Mouse (Mus musculus) midbrain, embryonic 15.5 days (tissue): ENCODE results near the gene Plcg2. TPM values are rescaled to one million over a fixed set of nuclear protein-coding genes. Genes with fewer than 3 reads are reported as not detected.

Experiments
- ATAC-seq: fragments of 200-750 bp; cut with Nextera tagmentation; replicated peaks from 2 replicates; pipeline ENCODE4 v1.8.0; 2017; ENCODE audit warnings: moderate TSS enrichment
- H3K27ac ChIP-seq: fragments of 300-500 bp; sonication (generic); 2 replicates; pipeline ENCODE4 v1.5.1; 2015; ENCODE audit warnings: mild to moderate bottlenecking, inconsistent platforms
- H3K27me3 ChIP-seq: fragments of 300-500 bp; sonication (generic); replicated peaks from 2 replicates; pipeline ENCODE4 v1.6.1; 2015; ENCODE audit warnings: inconsistent platforms
- H3K36me3 ChIP-seq: fragments of 300-500 bp; sonication (generic); replicated peaks from 2 replicates; pipeline ENCODE4 v1.6.1; 2015; ENCODE audit warnings: inconsistent platforms
- H3K4me1 ChIP-seq: fragments of 300-500 bp; sonication (generic); 2 replicates; pipeline ENCODE4 v1.6.1; 2015; ENCODE audit warnings: inconsistent platforms
- H3K4me2 ChIP-seq: fragments of 300-500 bp; sonication (generic); 2 replicates; pipeline ENCODE4 v1.6.1; 2015; ENCODE audit warnings: inconsistent platforms, mild to moderate bottlenecking, moderate library complexity
- H3K4me3 ChIP-seq: fragments of 300-500 bp; sonication (generic); 2 replicates; pipeline ENCODE4 v1.5.1; 2015; ENCODE audit warnings: mild to moderate bottlenecking, inconsistent platforms
- H3K9ac ChIP-seq: fragments of 300-500 bp; sonication (generic); 2 replicates; pipeline ENCODE4 v1.6.1; 2015; ENCODE audit warnings: mild to moderate bottlenecking, inconsistent platforms
- H3K9me3 ChIP-seq: fragments of 300-500 bp; sonication (generic); 2 replicates; pipeline ENCODE4 v1.6.1; 2016; ENCODE audit warnings: inconsistent platforms
- WGBS: fragments of 180-500 bp; shearing (Covaris S2); methylation state at CpG from one replicate; pipeline ENCODE4 v1.1.7; 2015; ENCODE audit warnings: mixed read lengths; 5-methylcytosine and 5-hydroxymethylcytosine counted together
- polyA plus RNA-seq: library from polyadenylated mRNA; unstranded; fragments of >200 nt; fragmentation: Nextera tagmentation; extraction: Ambion mirVana; gene quantifications from 2 replicates; pipeline ENCODE4 v1.2.1, GENCODE M21; 2015

Plcg2 gene
- polyA plus RNA-seq, 1 experiment from 2014 or later: 0.90 TPM

GRCm38 (mm10) chr8:117610506-117610905 lies 112.4 kb downstream of the Plcg2 start:
- no peak overlapping the region for H3K4me2 ChIP-seq
- no peaks in the 10 kb centered on the region for H3K9me3 ChIP-seq
- H3K9ac ChIP-seq: no peak overlapping the region
- H3K27me3 ChIP-seq: no peaks in the 10 kb centered on the region
- H3K4me1 ChIP-seq: no peaks in the 10 kb centered on the region
- 94% methylated on average over 10 of the region's 10 CpGs for WGBS
- ATAC-seq: no peak
- no peaks in the 10 kb centered on the region for H3K36me3 ChIP-seq
- H3K4me3 ChIP-seq: no peak overlapping the region
- H3K27ac ChIP-seq: no peak overlapping the region

GRCm38 (mm10) chr8:117612861-117613260 lies 114.8 kb downstream of the Plcg2 start:
- 89% methylated on average over 12 of the region's 12 CpGs for WGBS
- Histone ChIP-seq H3K27ac (no peak overlapping the region), H3K9ac (no peak overlapping the region), H3K9me3 (no peaks in the 10 kb centered on the region), H3K4me1 (no peaks in the 10 kb centered on the region), H3K4me3 (no peak overlapping the region), H3K27me3 (no peaks in the 10 kb centered on the region), H3K36me3 (no peaks in the 10 kb centered on the region), H3K4me2 (no peak overlapping the region)
- ATAC-seq: no peak

- no peak for ATAC-seq
- no peak overlapping the region for H3K9ac ChIP-seq
- no peaks in the 10 kb centered on the region for H3K36me3 ChIP-seq
- WGBS: 71% methylated on average over 14 of the region's 14 CpGs
- no peak overlapping the region for H3K27ac ChIP-seq
- H3K9me3 ChIP-seq: no peaks in the 10 kb centered on the region
- no peak overlapping the region for H3K4me2 ChIP-seq
- no peaks in the 10 kb centered on the region for H3K27me3 ChIP-seq
- no peak overlapping the region for H3K4me3 ChIP-seq
- no peaks in the 10 kb centered on the region for H3K4me1 ChIP-seq
Observed at GRCm38 (mm10) chr8:117626040-117626838, 128.1 kb downstream of the Plcg2 start.

- no peak overlapping the region for H3K4me3 ChIP-seq
- no peak overlapping the region for H3K4me2 ChIP-seq
- no peaks in the 10 kb centered on the region for H3K9me3 ChIP-seq
- WGBS: 67% methylated on average over 9 of the region's 9 CpGs
- no peaks in the 10 kb centered on the region for H3K4me1 ChIP-seq
- H3K27me3 ChIP-seq: no peaks in the 10 kb centered on the region
- no peak overlapping the region for H3K9ac ChIP-seq
- H3K36me3 ChIP-seq: no peaks in the 10 kb centered on the region
- ATAC-seq: no peak
- no peak overlapping the region for H3K27ac ChIP-seq
Observed at GRCm38 (mm10) chr8:117627096-117627495, 129.0 kb downstream of the Plcg2 start.

GRCm38 (mm10) chr8:117632532-117632931 lies 134.4 kb downstream of the Plcg2 start:
- H3K9ac ChIP-seq: no peak overlapping the region
- H3K27me3 ChIP-seq: no peaks in the 10 kb centered on the region
- 80% methylated on average over 5 of the region's 5 CpGs for WGBS
- no peak for ATAC-seq
- H3K36me3 ChIP-seq: no peaks in the 10 kb centered on the region
- H3K27ac ChIP-seq: no peak overlapping the region
- H3K9me3 ChIP-seq: no peaks in the 10 kb centered on the region
- H3K4me2 ChIP-seq: no peak overlapping the region
- H3K4me1 ChIP-seq: no peaks in the 10 kb centered on the region
- H3K4me3 ChIP-seq: no peak overlapping the region

GRCm38 (mm10) chr8:117634406-117634805 lies 136.3 kb downstream of the Plcg2 start:
- Histone ChIP-seq H3K9me3 (no peaks in the 10 kb centered on the region), H3K27me3 (no peaks in the 10 kb centered on the region), H3K4me2 (no peak overlapping the region), H3K27ac (no peak overlapping the region), H3K36me3 (no peaks in the 10 kb centered on the region), H3K4me1 (no peaks in the 10 kb centered on the region), H3K4me3 (no peak overlapping the region), H3K9ac (no peak overlapping the region)
- WGBS: 82% methylated on average over 7 of the region's 7 CpGs
- ATAC-seq: no peak

GRCm38 (mm10) chr8:117637462-117637861 lies 139.4 kb downstream of the Plcg2 start:
- WGBS: 68% methylated on average over 3 of the region's 3 CpGs
- H3K27me3 ChIP-seq: no peaks in the 10 kb centered on the region

GRCm38 (mm10) chr8:117639631-117640030 lies 141.5 kb downstream of the Plcg2 start:
- Histone ChIP-seq H3K9ac (no peak overlapping the region), H3K27me3 (no peaks in the 10 kb centered on the region), H3K27ac (no peak overlapping the region), H3K36me3 (no peaks in the 10 kb centered on the region), H3K4me3 (no peak overlapping the region), H3K9me3 (no peaks in the 10 kb centered on the region; the same call in 1 of the 2 replicates), H3K4me1 (no peaks in the 10 kb centered on the region), H3K4me2 (no peak overlapping the region)
- no peak for ATAC-seq
- 98% methylated on average over 9 of the region's 9 CpGs for WGBS

More at GRCm38 (mm10) chr8:117637462-117637861, 139.4 kb downstream of the Plcg2 start:
- H3K9me3 ChIP-seq: no peaks in the 10 kb centered on the region; the same call in 1 of the 2 replicates
- no peak overlapping the region for H3K4me3 ChIP-seq
- ATAC-seq: no peak
- no peak overlapping the region for H3K27ac ChIP-seq
- H3K9ac ChIP-seq: no peak overlapping the region
- no peaks in the 10 kb centered on the region for H3K4me1 ChIP-seq
- H3K36me3 ChIP-seq: no peaks in the 10 kb centered on the region
- H3K4me2 ChIP-seq: no peak overlapping the region

GRCm38 (mm10) chr8:117645486-117645885 lies 147.4 kb downstream of the Plcg2 start:
- no peaks in the 10 kb centered on the region for H3K27me3 ChIP-seq
- WGBS: 72% methylated on average over 5 of the region's 5 CpGs
- H3K4me1 ChIP-seq: no peaks in the 10 kb centered on the region
- H3K9ac ChIP-seq: no peak overlapping the region
- no peak overlapping the region for H3K4me2 ChIP-seq
- no peak for ATAC-seq
- no peaks in the 10 kb centered on the region for H3K9me3 ChIP-seq
- H3K4me3 ChIP-seq: no peak overlapping the region
- no peaks in the 10 kb centered on the region for H3K36me3 ChIP-seq
- H3K27ac ChIP-seq: no peak overlapping the region

GRCm38 (mm10) chr8:117646020-117646419 lies 147.9 kb downstream of the Plcg2 start:
- H3K27ac ChIP-seq: no peak overlapping the region
- no peaks in the 10 kb centered on the region for H3K27me3 ChIP-seq
- no peak overlapping the region for H3K4me2 ChIP-seq
- no peak for ATAC-seq
- H3K36me3 ChIP-seq: no peaks in the 10 kb centered on the region
- H3K9ac ChIP-seq: no peak overlapping the region
- WGBS: 49% methylated on average over 2 of the region's 2 CpGs
- no peak overlapping the region for H3K4me3 ChIP-seq
- H3K9me3 ChIP-seq: no peaks in the 10 kb centered on the region
- H3K4me1 ChIP-seq: no peaks in the 10 kb centered on the region

GRCm38 (mm10) chr8:117646440-117646839 lies 148.3 kb downstream of the Plcg2 start:
- H3K4me2 ChIP-seq: no peak overlapping the region
- ATAC-seq: no peak
- no peak overlapping the region for H3K4me3 ChIP-seq
- 83% methylated on average over 5 of the region's 5 CpGs for WGBS
- no peaks in the 10 kb centered on the region for H3K9me3 ChIP-seq
- H3K4me1 ChIP-seq: no peaks in the 10 kb centered on the region
- no peaks in the 10 kb centered on the region for H3K27me3 ChIP-seq
- no peak overlapping the region for H3K27ac ChIP-seq
- H3K9ac ChIP-seq: no peak overlapping the region
- H3K36me3 ChIP-seq: no peaks in the 10 kb centered on the region

GRCm38 (mm10) chr8:117652318-117652717 lies 154.2 kb downstream of the Plcg2 start:
- H3K27ac ChIP-seq: no peak overlapping the region
- no peaks in the 10 kb centered on the region for H3K4me1 ChIP-seq
- ATAC-seq: no peak
- H3K4me2 ChIP-seq: no peak overlapping the region
- H3K4me3 ChIP-seq: no peak overlapping the region
- no peak overlapping the region for H3K9ac ChIP-seq
- WGBS: 91% methylated on average over 1 of the region's 1 CpGs
- no peaks in the 10 kb centered on the region for H3K27me3 ChIP-seq
- H3K9me3 ChIP-seq: no peaks in the 10 kb centered on the region
- no peaks in the 10 kb centered on the region for H3K36me3 ChIP-seq

- peaks cover 14% of the 10 kb centered on the region; the same call in 1 of the 2 replicates for H3K4me1 ChIP-seq
- no peaks in the 10 kb centered on the region for H3K9me3 ChIP-seq
- WGBS: 82% methylated on average over 7 of the region's 7 CpGs
- no peaks in the 10 kb centered on the region for H3K27me3 ChIP-seq
- no peak overlapping the region for H3K27ac ChIP-seq
- H3K4me2 ChIP-seq: no peak overlapping the region
- no peak for ATAC-seq
- H3K9ac ChIP-seq: no peak overlapping the region
- no peaks in the 10 kb centered on the region for H3K36me3 ChIP-seq
- H3K4me3 ChIP-seq: no peak overlapping the region
Observed at GRCm38 (mm10) chr8:117658990-117659389, 160.9 kb downstream of the Plcg2 start.
